Mouse (Mus musculus) bone marrow macrophage, adult 2 months (primary cell): ENCODE results near the gene Fmod.

Experiments
- CTCF ChIP-seq: IDR thresholded peaks from 2 replicates; pipeline ENCODE4 v1.5.1; 2012; ENCODE audit warnings: low read depth, mild to moderate bottlenecking, low read length, moderate library complexity
- POLR2A ChIP-seq: IDR thresholded peaks from 2 replicates; pipeline ENCODE4 v1.6.1; 2012; ENCODE audit warnings: mild to moderate bottlenecking, low read depth, low read length, borderline replicate concordance

DNA sequence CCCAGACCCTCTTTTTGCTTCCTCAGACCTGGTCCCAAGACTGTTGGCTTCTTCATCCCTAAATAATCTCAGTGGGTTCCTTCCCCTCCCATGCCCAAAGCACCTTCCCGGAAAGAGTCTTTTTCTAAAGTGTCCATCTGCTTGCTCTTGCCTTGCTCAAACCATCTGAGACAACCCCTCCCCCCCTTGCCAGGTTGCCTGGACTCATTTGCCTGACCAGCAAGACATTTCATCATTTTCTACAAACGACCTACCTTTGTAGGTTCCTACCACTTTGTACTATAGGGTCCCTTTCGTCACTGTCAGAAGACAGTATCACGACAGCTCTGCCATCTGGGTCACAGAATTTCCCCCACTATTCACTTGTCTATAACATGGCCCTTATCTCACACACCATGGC lies 43.4 kb downstream of the Fmod start:
- no peak for TF ChIP-seq POLR2A
- TF ChIP-seq CTCF, result no peak
